Mouse (Mus musculus) cerebellum, adult 11-12 months (tissue): ENCODE data around the gene Dtnb.
"Not testable (repeated sequence)": the region's sequence is repeated elsewhere in the genome, so short reads cannot be mapped to it uniquely, and the experiment has no call there.

Experiments
- DNase-seq: peaks from one replicate; pipeline ENCODE4 v3.0.0; 2022

Dtnb gene

GRCm38 (mm10) chr12:3662660-3663059 is 90.5 kb downstream of the Dtnb start:
- peak; percentile 32 for DNase-seq

- DNase-seq: peak; percentile 48
These were observed 91.2 kb downstream of the Dtnb start for GRCm38 (mm10) chr12:3663386-3663785.

GRCm38 (mm10) chr12:3669971-3670381 is 97.8 kb downstream of the Dtnb start:
- no peak for DNase-seq

- DNase-seq: no peak
These were observed 98.9 kb downstream of the Dtnb start for GRCm38 (mm10) chr12:3671117-3671516.

- no peak for DNase-seq
These were observed 100.6 kb downstream of the Dtnb start for GRCm38 (mm10) chr12:3672786-3673185.

- DNase-seq: no peak
These were observed 101.7 kb downstream of the Dtnb start for GRCm38 (mm10) chr12:3673886-3674285.

- no peak for DNase-seq
These were observed 102.7 kb downstream of the Dtnb start for GRCm38 (mm10) chr12:3674913-3675312.

GRCm38 (mm10) chr12:3680721-3681120 is 108.5 kb downstream of the Dtnb start:
- DNase-seq: no peak

- DNase-seq: no peak
These were observed 110.9 kb downstream of the Dtnb start for GRCm38 (mm10) chr12:3683041-3683440.

- no peak for DNase-seq
These were observed 114.3 kb downstream of the Dtnb start for GRCm38 (mm10) chr12:3686419-3686940.

GRCm38 (mm10) chr12:3690926-3691529 is 118.8 kb downstream of the Dtnb start:
- not testable (repeated sequence) for DNase-seq

- DNase-seq: peak; percentile 19
These were observed 120.7 kb downstream of the Dtnb start for GRCm38 (mm10) chr12:3692795-3693392.

GRCm38 (mm10) chr12:3695741-3696501 is 123.7 kb downstream of the Dtnb start:
- no peak for DNase-seq

GRCm38 (mm10) chr12:3700503-3700902 is 128.3 kb downstream of the Dtnb start:
- no peak for DNase-seq

GRCm38 (mm10) chr12:3702903-3703302 is 130.7 kb downstream of the Dtnb start:
- no peak for DNase-seq

- no peak for DNase-seq
These were observed 147.1 kb downstream of the Dtnb start for GRCm38 (mm10) chr12:3719151-3719721.

- DNase-seq: no peak
These were observed 148.3 kb downstream of the Dtnb start for GRCm38 (mm10) chr12:3720527-3720926.

- peak; percentile 60 for DNase-seq
These were observed 151.6 kb downstream of the Dtnb start for GRCm38 (mm10) chr12:3723762-3724161.

- DNase-seq: no peak
These were observed 152.7 kb downstream of the Dtnb start for GRCm38 (mm10) chr12:3724822-3725370.

- DNase-seq: no peak
These were observed 157.4 kb downstream of the Dtnb start for GRCm38 (mm10) chr12:3729521-3730075.

- DNase-seq: peak; percentile 45
These were observed 160.6 kb downstream of the Dtnb start for GRCm38 (mm10) chr12:3732623-3733265.

- no peak for DNase-seq
These were observed 161.1 kb downstream of the Dtnb start for GRCm38 (mm10) chr12:3733328-3733727.
